Mouse (Mus musculus) intestine, embryonic 15.5 days (tissue): ENCODE results near the gene Cldn10. TPM values are rescaled to one million over a fixed set of nuclear protein-coding genes. Genes with fewer than 3 reads are reported as not detected.

ENCODE experiments used
- ATAC-seq: fragments of 200-750 bp; cut with Nextera tagmentation; 2 replicates; pipeline ENCODE4 v1.8.0; 2017; ENCODE audit warnings: moderate TSS enrichment, moderate library complexity
- H3K27ac ChIP-seq: fragments of 300-500 bp; sonication (generic); 2 replicates; pipeline ENCODE4 v1.5.1; 2015; ENCODE audit warnings: mild to moderate bottlenecking, inconsistent platforms
- H3K27me3 ChIP-seq: fragments of 300-500 bp; sonication (generic); replicated peaks from 2 replicates; pipeline ENCODE4 v1.6.1; 2015; ENCODE audit warnings: inconsistent platforms
- H3K36me3 ChIP-seq: fragments of 300-500 bp; sonication (generic); 2 replicates; pipeline ENCODE4 v1.6.1; 2015; ENCODE audit warnings: inconsistent platforms
- H3K4me1 ChIP-seq: fragments of 300-500 bp; sonication (generic); replicated peaks from 2 replicates; pipeline ENCODE4 v1.6.1; 2015; ENCODE audit warnings: inconsistent platforms
- H3K4me2 ChIP-seq: fragments of 300-500 bp; sonication (generic); replicated peaks from 2 replicates; pipeline ENCODE4 v1.6.1; 2015; ENCODE audit warnings: mild to moderate bottlenecking, inconsistent platforms
- H3K4me3 ChIP-seq: fragments of 300-500 bp; sonication (generic); replicated peaks from 2 replicates; pipeline ENCODE4 v1.5.1; 2015; ENCODE audit warnings: inconsistent platforms
- H3K9ac ChIP-seq: fragments of 300-500 bp; sonication (generic); 2 replicates; pipeline ENCODE4 v1.6.1; 2015; ENCODE audit warnings: inconsistent platforms
- H3K9me3 ChIP-seq: fragments of 300-500 bp; sonication (generic); 2 replicates; pipeline ENCODE4 v1.6.1; 2016; ENCODE audit warnings: inconsistent platforms
- WGBS: fragments of 180-500 bp; shearing (Covaris S2); methylation state at CpG from one replicate; pipeline ENCODE4 v1.1.7; 2015; 5-methylcytosine and 5-hydroxymethylcytosine counted together
- polyA plus RNA-seq: library from polyadenylated mRNA; unstranded; fragments of >200 nt; fragmentation: Nextera tagmentation; extraction: Ambion mirVana; gene quantifications from 2 replicates; pipeline ENCODE4 v1.2.1, GENCODE M21; 2015

Cldn10 gene
- polyA plus RNA-seq, 1 experiment from 2014 or later, result 19.7 TPM

DNA sequence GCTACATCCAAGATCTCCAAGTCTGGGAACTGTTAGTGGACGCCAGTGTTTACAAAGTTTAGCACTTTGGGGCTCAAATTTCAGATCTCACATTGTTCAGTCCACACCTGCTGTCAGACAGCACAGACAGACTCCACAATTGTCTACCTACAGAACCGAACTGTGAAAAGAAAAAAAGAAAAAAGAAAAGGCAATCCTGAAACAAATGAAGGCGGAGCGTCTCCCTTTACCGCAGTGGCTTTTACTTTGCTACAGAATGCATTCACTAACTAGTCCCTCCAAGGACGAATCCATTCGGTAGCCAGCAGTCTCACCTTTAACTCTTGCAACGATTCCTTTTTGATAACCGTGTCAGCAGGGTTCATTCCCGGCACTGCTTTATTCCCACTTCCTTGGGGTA lies 93.0 kb downstream of the Cldn10 start:
- Histone ChIP-seq H3K9ac (no peak overlapping the region), H3K4me3 (no peak overlapping the region), H3K4me2 (no peak overlapping the region), H3K4me1 (no peaks in the 10 kb centered on the region), H3K36me3 (peaks cover 6% of the 10 kb centered on the region; the same call in 1 of the 2 replicates), H3K27ac (no peak overlapping the region), H3K9me3 (no peaks in the 10 kb centered on the region), H3K27me3 (no peaks in the 10 kb centered on the region)
- 78% methylated on average over 10 of the region's 10 CpGs for WGBS
- no peak for ATAC-seq

DNA sequence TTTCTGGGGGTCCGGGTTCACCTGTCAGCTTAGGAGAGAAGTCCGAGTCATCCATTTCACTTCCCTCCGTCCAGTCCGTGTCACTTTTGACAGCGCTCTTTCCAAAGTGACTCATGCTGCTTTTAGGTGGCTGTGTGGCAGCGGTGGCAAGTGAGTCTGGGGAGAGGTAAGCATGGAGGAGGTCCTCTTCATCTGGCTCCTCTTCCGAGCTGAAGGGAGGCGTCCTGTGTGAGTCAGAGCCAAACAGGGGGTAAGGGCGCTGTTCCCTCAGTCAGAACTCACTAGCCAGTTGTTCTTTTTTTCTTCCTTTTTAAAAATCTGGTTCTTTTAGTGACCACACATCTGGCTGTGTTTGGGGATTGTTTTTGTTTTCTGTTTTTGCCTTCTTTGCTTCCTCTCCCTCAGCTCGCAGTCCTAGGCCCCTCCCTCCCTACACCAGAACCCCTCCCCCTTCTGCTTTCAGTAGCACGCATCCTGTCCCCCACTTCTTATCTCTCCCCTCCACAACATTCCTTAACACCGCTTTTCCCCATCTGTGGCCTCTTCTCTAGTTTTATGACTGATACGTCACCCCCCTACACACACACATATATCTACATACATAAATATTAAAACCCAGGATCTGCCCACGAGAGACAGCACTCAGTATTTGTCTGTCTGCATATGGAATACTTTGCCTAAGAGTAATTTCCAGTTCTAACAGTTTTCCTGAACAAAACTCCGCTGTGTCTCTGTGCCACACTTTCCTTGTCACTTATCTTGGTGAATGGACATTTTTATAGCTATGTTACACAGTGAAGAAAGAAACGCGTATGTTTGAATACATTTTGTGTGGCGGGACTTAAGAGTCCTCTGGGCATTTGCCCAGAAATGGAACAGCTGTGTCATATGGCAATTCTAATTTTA lies 95.9 kb downstream of the Cldn10 start:
- Histone ChIP-seq H3K36me3 (peaks cover 7% of the 10 kb centered on the region; the same call in 1 of the 2 replicates), H3K4me3 (no peak overlapping the region), H3K9ac (no peak overlapping the region), H3K27ac (peak overlapping the region; percentile 36; the same call in 1 of the 2 replicates), H3K4me1 (no peaks in the 10 kb centered on the region), H3K4me2 (no peak overlapping the region), H3K9me3 (no peaks in the 10 kb centered on the region), H3K27me3 (no peaks in the 10 kb centered on the region)
- WGBS, result 64% methylated on average over 18 of the region's 18 CpGs
- ATAC-seq, result peak; percentile 65; the same call in 1 of the 2 replicates

DNA sequence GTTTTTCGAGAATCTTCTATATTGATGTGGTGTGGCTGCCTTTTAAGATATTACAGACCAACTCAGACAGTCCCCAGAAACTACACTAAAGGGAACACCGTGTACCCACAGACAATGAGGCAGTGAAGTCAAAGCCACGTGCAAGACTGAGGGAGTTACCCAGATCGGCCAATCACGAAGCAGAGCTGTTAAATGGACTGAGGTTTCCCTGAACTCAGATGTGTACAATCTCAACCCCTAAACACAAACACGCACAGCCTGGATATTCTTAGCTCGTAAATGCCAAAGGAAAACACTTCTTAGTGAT lies 96.5 kb downstream of the Cldn10 start:
- Histone ChIP-seq H3K36me3 (0 out of 2 replicates have a peak, but pooled peaks cover 7% of the 10 kb centered on the region), H3K27ac (no peak overlapping the region), H3K4me3 (no peak overlapping the region), H3K4me2 (no peak overlapping the region), H3K9me3 (no peaks in the 10 kb centered on the region), H3K9ac (no peak overlapping the region), H3K27me3 (no peaks in the 10 kb centered on the region), H3K4me1 (no peaks in the 10 kb centered on the region)
- 73% methylated on average over 7 of the region's 7 CpGs for WGBS
- 0 out of 2 replicates have a peak, but pooled peaks have one; percentile 23 for ATAC-seq

DNA sequence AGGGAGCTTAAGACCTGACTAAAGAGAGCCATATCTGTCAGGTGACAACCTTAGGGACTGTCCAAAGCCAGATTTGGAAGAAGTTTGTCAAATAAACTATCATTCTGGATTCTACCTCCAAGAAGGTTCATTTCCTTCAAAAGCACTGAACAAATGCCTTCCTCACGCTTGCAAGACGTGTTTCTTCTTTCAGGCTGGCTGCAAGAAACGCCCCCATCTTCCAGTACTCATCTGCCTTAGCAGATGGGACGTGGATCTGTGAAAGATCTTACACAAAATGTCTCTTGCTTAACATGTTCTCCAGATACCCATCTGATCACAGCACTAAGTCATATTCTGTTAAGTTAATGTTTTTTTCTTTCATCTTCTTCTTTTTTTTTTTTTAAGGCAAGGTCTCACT lies 102.4 kb downstream of the Cldn10 start:
- no peak for ATAC-seq

DNA sequence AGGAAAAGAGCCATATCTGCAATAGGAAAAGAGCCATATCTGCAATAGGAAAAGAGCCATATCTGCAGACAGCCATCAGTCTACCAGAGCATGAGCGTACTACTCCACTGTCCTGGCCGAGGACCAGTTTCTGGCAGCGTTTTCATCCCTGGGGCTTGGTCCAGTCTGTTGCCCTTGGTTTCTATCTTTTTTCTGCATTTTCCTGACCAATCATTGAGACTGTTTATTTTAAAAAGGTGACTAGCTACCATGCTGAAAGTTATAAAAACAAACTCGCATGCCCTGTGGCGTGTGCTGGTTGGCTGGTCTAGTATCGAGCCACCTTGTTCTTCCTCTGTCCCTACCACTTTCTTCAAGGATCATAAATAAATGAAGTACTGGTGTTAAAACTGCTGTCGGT lies 107.5 kb downstream of the Cldn10 start:
- Histone ChIP-seq H3K9ac (no peak overlapping the region), H3K4me3 (no peak overlapping the region), H3K4me1 (no peaks in the 10 kb centered on the region), H3K9me3 (no peaks in the 10 kb centered on the region), H3K36me3 (no peaks in the 10 kb centered on the region), H3K27ac (no peak overlapping the region), H3K27me3 (no peaks in the 10 kb centered on the region), H3K4me2 (no peak overlapping the region)
- 86% methylated on average over 7 of the region's 7 CpGs for WGBS
- ATAC-seq, result no peak

More for the DNA sequence above, 102.4 kb downstream of the Cldn10 start:
- Histone ChIP-seq H3K36me3 (0 out of 2 replicates have a peak, but pooled peaks cover 7% of the 10 kb centered on the region), H3K4me3 (no peak overlapping the region), H3K4me1 (no peaks in the 10 kb centered on the region), H3K9ac (no peak overlapping the region), H3K9me3 (no peaks in the 10 kb centered on the region), H3K27ac (no peak overlapping the region), H3K4me2 (no peak overlapping the region), H3K27me3 (no peaks in the 10 kb centered on the region)
- 89% methylated on average over 4 of the region's 4 CpGs for WGBS

DNA sequence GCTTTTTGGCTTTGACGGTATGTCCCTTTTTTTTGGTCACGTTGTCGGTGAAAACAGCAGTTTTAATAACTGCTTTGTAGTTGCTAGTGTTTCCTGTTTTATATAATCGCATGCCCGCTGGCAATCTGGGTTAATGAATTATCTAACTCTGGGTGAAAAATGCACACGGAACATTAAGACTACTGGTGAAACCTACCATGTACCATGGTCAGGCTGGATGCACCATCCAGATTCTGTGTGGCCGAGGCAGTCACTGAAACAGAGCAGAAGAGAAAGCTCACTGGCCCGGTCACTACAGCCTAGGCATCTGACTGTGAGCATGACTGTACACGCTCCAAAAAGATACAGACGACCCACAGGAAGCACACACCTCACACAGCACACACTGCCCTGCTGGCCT lies 107.9 kb downstream of the Cldn10 start:
- no peak for ATAC-seq
- Histone ChIP-seq H3K4me2 (no peak overlapping the region), H3K9me3 (no peaks in the 10 kb centered on the region), H3K4me1 (no peaks in the 10 kb centered on the region), H3K27ac (no peak overlapping the region), H3K36me3 (0 out of 2 replicates have a peak, but pooled peaks cover under 1% of the 10 kb centered on the region), H3K27me3 (no peaks in the 10 kb centered on the region), H3K4me3 (no peak overlapping the region), H3K9ac (no peak overlapping the region)
- WGBS, result 90% methylated on average over 10 of the region's 10 CpGs

DNA sequence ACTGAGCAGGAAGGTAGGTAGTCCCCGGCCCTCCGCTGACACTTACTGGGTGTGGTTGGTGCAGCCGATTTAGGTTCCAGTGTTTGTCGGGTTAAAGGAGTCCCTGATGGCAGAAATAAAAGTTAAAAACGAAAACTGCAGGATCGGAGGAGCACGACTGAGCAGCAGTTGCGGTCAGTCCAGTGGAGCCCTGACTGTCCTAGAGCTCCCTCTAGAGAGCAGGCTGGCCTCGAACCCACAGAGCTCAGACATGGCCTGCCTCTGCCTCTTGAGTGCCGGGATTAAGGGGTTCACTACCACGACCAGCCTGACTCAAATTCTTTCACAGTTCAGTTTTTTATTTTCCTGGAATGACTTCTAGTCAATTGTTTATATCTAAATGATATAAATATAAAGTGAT lies 112.2 kb downstream of the Cldn10 start:
- Histone ChIP-seq H3K4me3 (no peak overlapping the region), H3K4me2 (no peak overlapping the region), H3K9me3 (no peaks in the 10 kb centered on the region), H3K27ac (no peak overlapping the region), H3K36me3 (peaks cover 8% of the 10 kb centered on the region; the same call in 1 of the 2 replicates), H3K4me1 (no peaks in the 10 kb centered on the region), H3K9ac (no peak overlapping the region), H3K27me3 (no peaks in the 10 kb centered on the region)
- WGBS, result 77% methylated on average over 11 of the region's 11 CpGs
- ATAC-seq, result no peak

DNA sequence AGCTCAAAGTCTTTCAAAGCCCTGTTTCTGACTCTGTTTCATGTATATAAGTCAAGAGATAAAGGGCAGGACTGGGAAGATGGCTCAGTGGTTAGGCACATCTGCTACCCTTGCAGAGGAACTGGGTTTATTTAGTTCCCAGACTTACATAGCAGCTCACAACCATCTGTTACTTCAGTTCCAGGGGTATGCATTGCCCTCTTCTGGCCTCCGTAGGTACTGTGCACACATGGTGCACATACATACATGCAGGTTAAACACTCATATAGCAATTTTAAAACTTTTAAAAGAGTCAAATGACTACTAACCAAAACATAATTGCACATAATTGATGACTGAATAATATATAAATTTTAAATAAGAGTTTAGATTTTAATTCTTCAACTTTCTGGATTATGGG lies 113.2 kb downstream of the Cldn10 start:
- no peaks in the 10 kb centered on the region for H3K4me1 ChIP-seq
- 97% methylated on average over 1 of the region's 1 CpGs for WGBS
- peaks cover 8% of the 10 kb centered on the region; the same call in 1 of the 2 replicates for H3K36me3 ChIP-seq
- H3K4me2 ChIP-seq, result no peak overlapping the region
- no peaks in the 10 kb centered on the region for H3K27me3 ChIP-seq
- H3K9ac ChIP-seq, result no peak overlapping the region
- no peaks in the 10 kb centered on the region for H3K9me3 ChIP-seq
- no peak for ATAC-seq
- H3K27ac ChIP-seq, result no peak overlapping the region
- H3K4me3 ChIP-seq, result no peak overlapping the region

DNA sequence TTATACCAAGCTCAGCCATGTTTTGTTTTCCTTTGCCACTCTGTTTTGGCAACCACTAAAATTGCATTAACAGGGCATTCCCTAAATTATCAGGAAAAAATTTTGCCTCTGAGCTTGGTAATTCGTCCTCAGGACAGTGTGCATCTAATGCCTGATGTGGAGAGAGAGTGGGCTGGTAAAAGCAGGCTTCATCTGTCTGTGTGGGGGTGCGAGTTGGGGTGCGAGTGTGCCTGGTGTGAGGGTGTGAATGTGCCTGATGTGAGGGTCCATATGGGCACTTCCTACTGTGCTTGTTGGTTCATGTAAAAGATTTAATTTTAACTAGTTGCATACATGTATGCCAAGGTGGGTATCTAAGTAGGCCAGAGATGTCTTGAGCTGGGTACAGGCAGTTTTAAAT lies 115.7 kb downstream of the Cldn10 start:
- WGBS, result 84% methylated on average over 3 of the region's 3 CpGs
- no peak for ATAC-seq
- Histone ChIP-seq H3K4me3 (no peak overlapping the region), H3K27me3 (no peaks in the 10 kb centered on the region), H3K4me1 (no peaks in the 10 kb centered on the region), H3K36me3 (peaks cover 8% of the 10 kb centered on the region; the same call in 1 of the 2 replicates), H3K9me3 (no peaks in the 10 kb centered on the region), H3K27ac (no peak overlapping the region), H3K4me2 (no peak overlapping the region), H3K9ac (no peak overlapping the region)

DNA sequence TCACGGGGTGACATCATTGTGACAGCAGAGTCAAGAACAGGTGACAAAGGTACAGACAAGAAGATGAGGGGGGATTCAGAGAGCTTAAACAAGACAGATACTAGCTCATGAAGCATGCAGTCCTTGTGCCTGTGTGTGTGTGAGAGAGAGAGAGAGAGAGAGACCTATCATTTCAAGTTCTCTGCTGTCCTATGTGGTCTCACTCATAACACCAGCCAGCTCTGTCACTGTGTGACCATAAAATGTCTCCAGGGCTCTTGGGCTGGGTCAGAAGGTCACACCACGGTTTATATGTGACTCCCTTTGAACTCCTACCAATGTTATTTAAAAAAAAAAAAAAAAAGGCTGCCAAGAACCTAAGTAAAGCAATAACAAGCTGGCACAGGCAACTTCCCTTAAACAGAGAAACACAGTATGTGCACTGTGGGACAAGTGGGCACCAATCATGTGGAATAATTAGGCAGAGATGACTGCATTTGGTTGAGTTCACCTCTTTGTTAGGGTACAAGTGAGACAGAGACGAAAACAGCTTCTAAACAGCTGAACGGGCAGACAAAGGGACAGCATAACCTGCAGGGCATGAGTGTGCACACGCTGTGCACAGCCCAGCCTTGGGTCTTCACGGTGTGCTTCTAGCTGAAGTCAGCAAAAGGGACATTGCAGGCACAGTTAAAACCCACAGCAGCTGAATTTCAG lies 116.3 kb downstream of the Cldn10 start:
- Histone ChIP-seq H3K4me1 (no peaks in the 10 kb centered on the region), H3K4me3 (no peak overlapping the region), H3K9ac (no peak overlapping the region), H3K27me3 (no peaks in the 10 kb centered on the region), H3K36me3 (peaks cover 8% of the 10 kb centered on the region; the same call in 1 of the 2 replicates), H3K9me3 (no peaks in the 10 kb centered on the region), H3K4me2 (no peak overlapping the region), H3K27ac (no peak overlapping the region)
- 53% methylated on average over 6 of the region's 6 CpGs for WGBS
- ATAC-seq, result no peak

DNA sequence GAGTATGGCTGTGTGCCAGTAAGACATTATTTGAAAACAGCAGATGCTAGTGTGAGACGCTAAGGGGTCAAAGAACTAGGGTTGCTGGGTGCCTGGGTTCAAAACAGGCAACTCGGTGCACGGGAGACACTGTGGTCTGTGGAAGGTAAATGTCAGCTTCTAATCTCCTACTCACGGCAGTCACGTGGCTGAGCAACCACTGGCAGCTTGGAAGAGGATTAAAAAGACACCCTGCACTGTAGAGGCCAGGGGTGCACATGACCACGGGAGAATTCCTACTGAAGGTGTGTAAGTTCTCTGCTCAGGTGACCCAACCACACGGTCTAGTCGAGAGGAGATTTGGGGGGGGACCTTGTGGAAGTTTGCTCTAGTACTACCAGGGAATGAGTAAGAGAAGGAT lies 119.9 kb downstream of the Cldn10 start:
- no peak for ATAC-seq
- Histone ChIP-seq H3K27ac (no peak overlapping the region), H3K36me3 (no peaks in the 10 kb centered on the region), H3K4me1 (0 out of 2 replicates have a peak, but pooled peaks cover 9% of the 10 kb centered on the region), H3K9me3 (no peaks in the 10 kb centered on the region), H3K4me2 (no peak overlapping the region), H3K9ac (no peak overlapping the region), H3K27me3 (no peaks in the 10 kb centered on the region), H3K4me3 (no peak overlapping the region)
- WGBS, result 65% methylated on average over 8 of the region's 8 CpGs

DNA sequence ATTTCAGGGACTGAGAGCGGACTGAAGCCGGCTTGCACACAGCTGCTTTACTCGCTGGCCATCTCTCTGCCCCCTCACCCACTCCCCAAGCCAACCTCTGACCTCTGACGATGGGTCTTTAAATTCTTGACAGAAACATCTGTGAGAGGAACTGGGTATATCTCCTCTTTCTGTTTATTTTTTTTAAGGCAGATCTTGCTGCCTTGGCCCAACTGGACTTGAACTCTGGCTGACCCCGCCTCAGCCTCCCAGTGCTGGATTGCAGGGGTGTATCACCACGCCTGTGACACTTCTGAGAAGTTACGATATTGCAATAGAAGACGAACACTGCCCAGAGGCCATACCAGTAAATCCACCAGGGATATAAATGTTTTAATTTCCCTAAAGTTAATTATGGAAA lies 122.2 kb downstream of the Cldn10 start:
- Histone ChIP-seq H3K4me1 (0 out of 2 replicates have a peak, but pooled peaks cover 9% of the 10 kb centered on the region), H3K9ac (no peak overlapping the region), H3K9me3 (no peaks in the 10 kb centered on the region), H3K27ac (no peak overlapping the region), H3K27me3 (no peaks in the 10 kb centered on the region), H3K4me3 (no peak overlapping the region), H3K36me3 (no peaks in the 10 kb centered on the region), H3K4me2 (no peak overlapping the region)
- ATAC-seq, result no peak
- 59% methylated on average over 8 of the region's 8 CpGs for WGBS
